Mouse (Mus musculus) hindbrain, postnatal 0 days (tissue): ENCODE measurements around the gene Slc7a7. TPM values are rescaled to one million over a fixed set of nuclear protein-coding genes. Genes with fewer than 3 reads are reported as not detected.

ENCODE experiments used
- ATAC-seq: fragments of 200-750 bp; cut with Nextera tagmentation; 2 replicates; pipeline ENCODE4 v1.8.0; 2017; ENCODE audit warnings: mild to moderate bottlenecking, moderate TSS enrichment, moderate library complexity
- DNase-seq: peaks from one replicate; pipeline ENCODE4 v3.0.0-alpha.2; 2015; ENCODE audit warnings: low spot score
- H3K27ac ChIP-seq: fragments of 300-500 bp; sonication (generic); 2 replicates; pipeline ENCODE4 v1.5.1; 2014; ENCODE audit warnings: mild to moderate bottlenecking
- H3K27me3 ChIP-seq: fragments of 300-500 bp; sonication (generic); 2 replicates; pipeline ENCODE4 v1.6.1; 2014; ENCODE audit warnings: low read length, mixed read lengths; ENCODE audit not compliant: insufficient read depth
- H3K36me3 ChIP-seq: fragments of 300-500 bp; sonication (generic); 2 replicates; pipeline ENCODE4 v1.6.1; 2014; ENCODE audit warnings: low read length, mixed read lengths; ENCODE audit not compliant: insufficient read depth
- H3K4me1 ChIP-seq: fragments of 300-500 bp; sonication (generic); 2 replicates; pipeline ENCODE4 v1.6.1; 2014; ENCODE audit warnings: antibody characterized with exemption, low read length, mixed read lengths; ENCODE audit not compliant: insufficient read depth
- H3K4me2 ChIP-seq: fragments of 300-500 bp; sonication (generic); 2 replicates; pipeline ENCODE4 v1.6.1; 2014; ENCODE audit warnings: low read depth, mild to moderate bottlenecking, low read length, moderate library complexity, mixed read lengths
- H3K4me3 ChIP-seq: fragments of 300-500 bp; sonication (generic); 2 replicates; pipeline ENCODE4 v1.5.1; 2014; ENCODE audit warnings: low read length
- H3K9ac ChIP-seq: fragments of 300-500 bp; sonication (generic); replicated peaks from 2 replicates; pipeline ENCODE4 v1.6.1; 2014; ENCODE audit warnings: mild to moderate bottlenecking, low read length, moderate library complexity, mixed read lengths
- H3K9me3 ChIP-seq: fragments of 300-500 bp; sonication (generic); 2 replicates; pipeline ENCODE4 v1.6.1; 2016; ENCODE audit warnings: low read length, mixed read lengths
- CTCF ChIP-seq: IDR thresholded peaks from 2 replicates; pipeline ENCODE4 v1.5.1; 2016; ENCODE audit warnings: antibody characterized with exemption, control low read depth, low read depth
- WGBS: fragments of 180-500 bp; shearing (Covaris S2); extraction: QIAGEN DNeasy Blood & Tissue Kit; methylation state at CpG from one replicate; pipeline ENCODE4 v1.1.7; 2014; 5-methylcytosine and 5-hydroxymethylcytosine counted together
- polyA plus RNA-seq: library from polyadenylated mRNA; unstranded; fragments of >200 nt; fragmentation: Nextera tagmentation; extraction: Ambion mirVana; gene quantifications from 2 replicates; pipeline ENCODE4 v1.2.1, GENCODE M21; 2015
- total RNA-seq: library from RNA; depleted of rRNA; stranded (reverse); fragments of >200 nt; gene quantifications from 2 replicates; pipeline ENCODE4 v1.2.3, GENCODE M21; 2014

Gene Slc7a7
- total and polyA plus RNA-seq, 2 experiments from 2014 or later = 3.6 to 4.5 TPM

DNA sequence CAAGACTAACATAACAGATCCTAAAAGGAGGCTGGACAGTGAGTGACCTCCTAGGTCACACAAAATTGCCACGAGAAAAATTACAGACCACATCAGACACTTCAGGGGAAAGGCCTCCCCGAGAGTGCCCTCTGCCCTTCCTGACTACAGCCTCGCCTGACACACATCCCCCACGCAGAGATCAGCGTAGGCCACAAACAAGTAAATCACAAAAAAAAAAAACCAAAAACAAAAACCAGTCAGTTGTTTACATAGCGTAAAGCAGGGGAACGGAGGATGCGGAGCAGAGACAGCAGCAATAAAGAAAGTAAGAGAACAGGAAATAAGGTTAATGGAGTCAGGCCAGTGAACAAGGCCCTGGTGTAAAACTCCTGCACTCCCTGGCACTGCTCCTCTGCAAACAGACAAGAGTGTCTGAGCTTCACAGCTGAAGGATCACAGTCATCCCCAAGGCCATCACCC lies 18.6 kb downstream of the Slc7a7 start:
- DNase-seq (no peak), ATAC-seq (no peak)
- Histone ChIP-seq H3K4me3 (no peak overlapping the region), H3K9ac (no peak overlapping the region), H3K36me3 (no peaks in the 10 kb centered on the region), H3K4me2 (no peak overlapping the region), H3K9me3 (no peaks in the 10 kb centered on the region), H3K4me1 (no peaks in the 10 kb centered on the region), H3K27ac (no peak overlapping the region), H3K27me3 (no peaks in the 10 kb centered on the region)
- TF ChIP-seq CTCF = no peak
- WGBS = 58% methylated on average over 8 of the region's 8 CpGs

DNA sequence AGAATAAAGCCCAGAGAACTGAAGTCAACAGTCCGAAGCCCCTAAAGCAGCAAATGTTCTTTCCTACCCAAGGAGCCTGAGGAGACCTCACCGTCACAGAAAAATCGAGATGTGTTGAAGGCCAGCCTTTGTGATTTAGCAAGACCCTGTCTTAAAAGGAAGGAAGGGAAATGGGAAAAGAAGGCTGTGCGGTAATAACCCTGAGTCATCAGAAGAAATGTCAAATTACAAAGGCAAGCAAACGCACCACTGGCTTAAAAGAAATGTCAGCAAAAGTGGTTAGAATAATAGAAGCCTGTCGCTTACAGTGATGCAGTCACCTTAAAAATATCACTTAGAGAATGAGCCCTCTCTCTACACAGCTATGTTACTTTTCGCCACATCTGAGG lies 19.1 kb downstream of the Slc7a7 start:
- Histone ChIP-seq H3K9me3 (no peaks in the 10 kb centered on the region), H3K4me3 (no peak overlapping the region), H3K4me1 (no peaks in the 10 kb centered on the region), H3K4me2 (no peak overlapping the region), H3K27me3 (no peaks in the 10 kb centered on the region), H3K9ac (no peak overlapping the region), H3K27ac (no peak overlapping the region), H3K36me3 (no peaks in the 10 kb centered on the region)
- 79% methylated on average over 7 of the region's 7 CpGs for WGBS
- DNase-seq (no peak), ATAC-seq (no peak)
- no peak for TF ChIP-seq CTCF

DNA sequence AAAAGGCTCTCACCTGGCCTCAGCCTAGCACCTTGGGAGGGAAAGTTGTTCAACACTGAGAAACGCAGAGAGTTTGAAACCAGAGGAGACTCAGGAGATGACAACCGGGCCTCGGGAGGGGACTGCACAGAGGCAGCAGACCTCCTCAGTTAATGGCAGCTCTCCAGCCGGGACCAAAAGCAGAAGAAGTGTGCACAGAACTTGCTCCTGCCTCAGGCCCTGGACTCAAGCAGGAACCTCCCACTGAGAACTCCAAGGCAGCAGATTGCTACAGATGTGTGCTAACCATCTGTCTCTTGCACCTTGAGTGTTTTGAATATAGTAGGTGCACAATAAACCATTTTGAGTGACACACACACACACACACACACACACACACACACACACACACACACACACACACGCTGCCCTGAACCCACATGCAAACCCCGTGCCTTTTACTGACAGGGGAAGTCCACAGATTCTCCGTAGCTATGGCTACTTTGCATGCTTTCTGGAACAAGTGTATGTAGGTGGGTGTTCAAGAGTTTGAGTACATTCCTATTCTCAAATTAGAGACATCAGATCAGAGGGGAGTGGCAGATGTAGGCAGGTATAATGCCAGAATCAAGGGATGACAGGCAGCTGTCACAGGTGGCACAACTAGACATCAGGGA lies 19.6 kb downstream of the Slc7a7 start:
- no peaks in the 10 kb centered on the region for H3K9me3 ChIP-seq
- no peak overlapping the region for H3K27ac ChIP-seq
- H3K4me1 ChIP-seq = no peaks in the 10 kb centered on the region
- 80% methylated on average over 7 of the region's 7 CpGs for WGBS
- ATAC-seq (no peak), DNase-seq (no peak)
- H3K4me2 ChIP-seq = no peak overlapping the region
- no peak overlapping the region for H3K9ac ChIP-seq
- no peaks in the 10 kb centered on the region for H3K27me3 ChIP-seq
- no peak for TF ChIP-seq CTCF
- no peak overlapping the region for H3K4me3 ChIP-seq
- H3K36me3 ChIP-seq = no peaks in the 10 kb centered on the region

DNA sequence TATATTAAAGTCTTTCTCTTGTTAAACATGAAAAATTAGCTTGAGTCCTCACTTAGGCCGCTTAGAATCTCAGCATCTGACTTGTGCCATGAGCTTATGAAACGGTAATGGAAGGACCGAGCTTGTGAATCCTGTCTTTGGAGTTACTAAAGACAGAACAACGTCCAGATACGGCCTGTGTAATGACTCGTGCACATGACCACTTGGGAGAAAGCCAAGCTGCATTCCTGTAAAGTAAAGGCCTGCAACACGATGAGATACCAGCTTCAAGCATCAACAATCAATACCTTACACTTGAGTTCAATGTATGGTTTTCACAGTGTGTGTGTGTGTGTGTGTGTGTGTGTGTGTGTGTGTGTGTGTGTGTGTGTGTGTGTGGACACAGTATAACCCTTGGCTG lies 20.9 kb downstream of the Slc7a7 start:
- no peak for DNase-seq
- Histone ChIP-seq H3K27ac (no peak overlapping the region), H3K4me1 (no peaks in the 10 kb centered on the region), H3K9me3 (no peaks in the 10 kb centered on the region), H3K27me3 (no peaks in the 10 kb centered on the region), H3K36me3 (no peaks in the 10 kb centered on the region), H3K4me2 (no peak overlapping the region), H3K4me3 (no peak overlapping the region), H3K9ac (no peak overlapping the region)
- ATAC-seq = no peak
- no peak for TF ChIP-seq CTCF
- WGBS = 87% methylated on average over 7 of the region's 7 CpGs

DNA sequence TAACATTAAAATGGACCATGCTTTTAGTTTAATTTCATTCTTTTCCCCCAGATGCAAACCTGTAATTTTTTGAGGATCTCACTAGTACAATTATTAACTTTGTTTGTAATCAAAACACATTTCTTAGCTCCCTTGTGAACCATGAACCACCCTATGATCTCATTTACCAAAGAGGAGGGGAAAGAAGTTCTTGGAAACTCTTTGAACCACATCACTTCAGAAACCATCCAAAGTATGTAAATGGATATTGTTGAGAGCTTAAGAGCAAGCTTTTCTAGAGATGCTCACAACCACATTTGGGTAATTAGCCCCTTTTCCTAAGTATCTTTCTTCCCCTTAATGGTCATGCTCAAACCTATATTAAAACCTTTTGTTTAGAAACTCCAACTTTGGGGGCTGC lies 23.3 kb downstream of the Slc7a7 start:
- ATAC-seq = no peak

DNA sequence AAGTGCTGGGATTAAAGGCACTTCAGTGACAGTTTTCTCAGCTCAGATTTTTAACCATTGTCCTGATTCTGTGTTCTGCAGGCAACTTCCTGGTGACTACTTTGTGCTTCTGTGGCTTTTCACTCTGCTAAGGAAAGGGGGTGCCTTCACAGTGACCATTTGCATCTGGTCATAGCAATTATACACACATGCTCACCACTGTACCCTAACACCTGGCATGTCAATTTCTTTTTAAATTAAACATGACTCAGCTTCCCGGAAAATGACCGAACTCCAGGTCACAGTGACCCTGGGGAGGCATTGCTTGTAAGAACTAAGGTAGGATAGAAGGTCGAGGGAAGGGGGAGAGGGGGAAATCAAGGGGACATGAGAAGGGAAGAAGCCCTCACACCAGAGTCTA lies 23.8 kb downstream of the Slc7a7 start:
- 85% methylated on average over 3 of the region's 3 CpGs for WGBS
- H3K4me2 ChIP-seq = no peak overlapping the region
- no peak overlapping the region for H3K9ac ChIP-seq
- no peaks in the 10 kb centered on the region for H3K27me3 ChIP-seq
- no peaks in the 10 kb centered on the region for H3K4me1 ChIP-seq
- H3K4me3 ChIP-seq = no peak overlapping the region
- DNase-seq (no peak), ATAC-seq (no peak)
- no peak for TF ChIP-seq CTCF
- no peak overlapping the region for H3K27ac ChIP-seq
- no peaks in the 10 kb centered on the region for H3K36me3 ChIP-seq
- H3K9me3 ChIP-seq = no peaks in the 10 kb centered on the region

More for the DNA sequence above, 23.3 kb downstream of the Slc7a7 start:
- Histone ChIP-seq H3K36me3 (no peaks in the 10 kb centered on the region), H3K9me3 (no peaks in the 10 kb centered on the region), H3K4me1 (no peaks in the 10 kb centered on the region), H3K9ac (no peak overlapping the region), H3K4me3 (no peak overlapping the region), H3K4me2 (no peak overlapping the region), H3K27me3 (no peaks in the 10 kb centered on the region), H3K27ac (no peak overlapping the region)
- no peak for DNase-seq
- no peak for TF ChIP-seq CTCF

DNA sequence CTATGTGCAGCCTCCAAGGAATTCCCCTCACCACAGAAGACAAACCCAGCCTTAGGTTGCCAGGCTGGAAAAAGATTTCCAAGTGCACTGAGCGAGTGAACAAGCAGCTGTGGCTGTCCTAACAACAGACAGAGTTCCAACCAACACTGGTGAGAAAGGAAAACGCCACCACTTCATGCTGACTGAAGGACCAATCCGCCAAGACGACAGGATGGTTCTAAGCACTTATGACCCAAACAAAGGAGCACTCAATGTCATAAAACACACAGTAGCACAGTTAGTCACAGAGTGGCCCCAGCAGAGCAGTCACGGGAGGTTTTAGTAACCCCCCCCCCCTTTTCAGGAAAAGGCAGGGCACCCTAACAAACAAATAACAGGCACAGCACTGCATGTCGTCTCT lies 26.7 kb downstream of the Slc7a7 start:
- no peaks in the 10 kb centered on the region for H3K36me3 ChIP-seq
- no peak for TF ChIP-seq CTCF
- H3K27ac ChIP-seq = no peak overlapping the region
- H3K4me2 ChIP-seq = no peak overlapping the region
- no peak for DNase-seq
- H3K9me3 ChIP-seq = no peaks in the 10 kb centered on the region
- 62% methylated on average over 6 of the region's 6 CpGs for WGBS
- H3K9ac ChIP-seq = no peak overlapping the region
- H3K27me3 ChIP-seq = no peaks in the 10 kb centered on the region
- no peak for ATAC-seq
- no peaks in the 10 kb centered on the region for H3K4me1 ChIP-seq
- no peak overlapping the region for H3K4me3 ChIP-seq
